Mouse (Mus musculus) liver, adult 2 months (tissue): ENCODE measurements around the gene Smim17. TPM values are rescaled to one million over a fixed set of nuclear protein-coding genes. Genes with fewer than 3 reads are reported as not detected.
"Not testable (repeated sequence)": the region's sequence is repeated elsewhere in the genome, so short reads cannot be mapped to it uniquely, and the experiment has no call there.

ENCODE experiments used
- DNase-seq: peaks from one replicate; pipeline ENCODE4 v3.0.0-alpha.2; 2011; ENCODE audit warnings: low read depth, low spot score; ENCODE audit errors: extremely low read depth
- H3K27ac ChIP-seq: fragments of 200-500 bp; replicated peaks from 2 replicates; pipeline ENCODE4 v1.5.1; 2012; ENCODE audit warnings: low read depth, mild to moderate bottlenecking, control low read depth, inconsistent platforms, low read length; ENCODE audit not compliant: insufficient read depth
- H3K27me3 ChIP-seq: fragments of 200-500 bp; 2 replicates; pipeline ENCODE4 v1.6.1; 2012; ENCODE audit warnings: mild to moderate bottlenecking, moderate library complexity, low read length, inconsistent platforms; ENCODE audit not compliant: control insufficient read depth, insufficient read depth
- H3K36me3 ChIP-seq: fragments of 200-500 bp; 2 replicates; pipeline ENCODE4 v1.6.1; 2012; ENCODE audit warnings: low read length, inconsistent platforms; ENCODE audit not compliant: control insufficient read depth, insufficient read depth
- H3K4me1 ChIP-seq: fragments of 200-500 bp; 2 replicates; pipeline ENCODE4 v1.6.1; 2011; ENCODE audit warnings: low read length; ENCODE audit not compliant: control insufficient read depth, insufficient read depth
- H3K4me3 ChIP-seq: fragments of 200-500 bp; 2 replicates; pipeline ENCODE4 v1.5.1; 2011; ENCODE audit warnings: low read depth, mild to moderate bottlenecking, control low read depth, low read length, moderate library complexity; ENCODE audit not compliant: insufficient read depth
- H3K79me2 ChIP-seq: fragments of 200-500 bp; 2 replicates; pipeline ENCODE4 v1.6.1; 2012; ENCODE audit warnings: inconsistent platforms, mild to moderate bottlenecking, low read length, moderate library complexity; ENCODE audit not compliant: control insufficient read depth, insufficient read depth
- H3K9ac ChIP-seq: fragments of 200-500 bp; 2 replicates; pipeline ENCODE4 v1.6.1; 2012; ENCODE audit warnings: low read depth, mild to moderate bottlenecking, control low read depth, inconsistent platforms, low read length
- CTCF ChIP-seq: fragments of 200-500 bp; IDR thresholded peaks from 2 replicates; pipeline ENCODE4 v1.5.1; 2011; ENCODE audit warnings: low read depth, low read length, control low read depth
- POLR2A ChIP-seq: fragments of 200-500 bp; IDR thresholded peaks from 2 replicates; pipeline ENCODE4 v1.6.1; 2011; ENCODE audit warnings: low read length, control low read depth; ENCODE audit not compliant: insufficient read depth; ENCODE audit errors: extremely low read depth
- WGBS: fragments of 180-500 bp; shearing (Covaris S2); methylation state at CpG from one replicate; pipeline ENCODE4 v1.1.7; 2018; 5-methylcytosine and 5-hydroxymethylcytosine counted together
- polyA plus RNA-seq: library from polyadenylated mRNA; depleted of rRNA; stranded (reverse); fragments of >200 nt; gene quantifications from 2 replicates; pipeline ENCODE4 v1.2.3, GENCODE M21; 2012
- total RNA-seq: library from RNA; depleted of rRNA; stranded (reverse); fragments of >200 nt; gene quantifications from 2 replicates; pipeline ENCODE4 v1.2.3, GENCODE M21; 2014

Smim17 gene
- total and polyA plus RNA-seq, 2 experiments: not detected

- WGBS: under 1% methylated on average over 38 of the region's 38 CpGs
- Histone ChIP-seq H3K4me1 (peaks cover 7% of the 10 kb centered on the region), H3K79me2 (no peaks in the 10 kb centered on the region), H3K27ac (peak overlapping the region; percentile 76; the same call in 1 of the 2 replicates), H3K9ac (peak overlapping the region; percentile 24), H3K36me3 (no peaks in the 10 kb centered on the region), H3K4me3 (peak overlapping the region; percentile 75), H3K27me3 (no peaks in the 10 kb centered on the region)
- peak; percentile 97 for DNase-seq
- no peak for TF ChIP-seq CTCF
- 0 out of 2 replicates have a peak, but pooled peaks have one; percentile 6 for TF ChIP-seq POLR2A
Measured at GRCm38 (mm10) chr7:6362268-6363046, 36.1 kb upstream of the Smim17 start.

DNA sequence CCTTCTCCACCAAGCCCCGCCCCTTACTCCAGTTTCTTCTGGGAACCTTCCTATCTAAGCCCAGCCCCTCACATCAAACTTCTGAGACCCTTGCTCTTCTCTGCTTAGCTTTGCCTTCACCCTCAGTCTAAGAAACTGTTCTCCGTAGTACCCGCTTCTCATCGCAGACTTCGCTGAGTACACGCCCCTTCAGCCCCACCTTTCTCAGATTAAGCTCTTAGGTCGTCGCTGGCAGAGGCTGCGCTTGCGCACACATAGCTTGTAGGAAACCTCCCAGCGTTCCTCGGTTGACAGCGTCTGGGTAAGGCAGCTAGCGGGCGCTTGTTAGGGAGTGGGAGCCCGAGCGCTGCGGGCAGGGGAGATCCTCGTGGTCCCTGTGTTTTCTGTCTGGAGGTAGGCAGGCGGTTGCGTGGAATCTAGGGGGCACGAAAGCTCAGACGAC is 35.4 kb upstream of the Smim17 start, which contains the start of gene Zfp78:
Zfp78 (plus strand) TSS at position 234 of the 442 bp plus-strand sequence.
- Histone ChIP-seq H3K4me1 (peaks cover 7% of the 10 kb centered on the region), H3K9ac (peak within 1 kb of the TSS; percentile 80), H3K79me2 (no peaks in the 10 kb centered on the region), H3K27ac (peak within 1 kb of the TSS; percentile 76), H3K27me3 (no peaks in the 10 kb centered on the region), H3K36me3 (no peaks in the 10 kb centered on the region), H3K4me3 (peak within 1 kb of the TSS; percentile 75)
- WGBS: under 1% methylated on average over 23 of the region's 23 CpGs
- DNase-seq: peak; percentile 91
- peak; percentile 21 for TF ChIP-seq CTCF
- TF ChIP-seq POLR2A: 0 out of 2 replicates have a peak, but pooled peaks have one; percentile 64

GRCm38 (mm10) chr7:6364761-6365160 is 33.8 kb upstream of the Smim17 start:
- Histone ChIP-seq H3K79me2 (no peaks in the 10 kb centered on the region), H3K27me3 (no peaks in the 10 kb centered on the region), H3K4me3 (no peak overlapping the region), H3K36me3 (no peaks in the 10 kb centered on the region), H3K9ac (no peak overlapping the region), H3K4me1 (peaks cover 7% of the 10 kb centered on the region), H3K27ac (no peak overlapping the region)
- DNase-seq: no peak
- TF ChIP-seq CTCF (no peak), POLR2A (no peak)
- WGBS: 82% methylated on average over 1 of the region's 1 CpGs

- TF ChIP-seq POLR2A (no peak), CTCF (no peak)
- H3K4me3 ChIP-seq: no peak overlapping the region
- peaks cover 7% of the 10 kb centered on the region for H3K4me1 ChIP-seq
- no peak overlapping the region for H3K27ac ChIP-seq
- H3K36me3 ChIP-seq: peaks cover 4% of the 10 kb centered on the region
- no peaks in the 10 kb centered on the region for H3K79me2 ChIP-seq
- H3K9ac ChIP-seq: no peak overlapping the region
- DNase-seq: no peak
- 92% methylated on average over 5 of the region's 5 CpGs for WGBS
- H3K27me3 ChIP-seq: no peaks in the 10 kb centered on the region
Measured at GRCm38 (mm10) chr7:6367185-6367584, 31.3 kb upstream of the Smim17 start.

GRCm38 (mm10) chr7:6368146-6368545 is 30.4 kb upstream of the Smim17 start:
- peaks cover 13% of the 10 kb centered on the region for H3K36me3 ChIP-seq
- H3K79me2 ChIP-seq, H3K4me1 ChIP-seq, DNase-seq, H3K9ac ChIP-seq, H3K27me3 ChIP-seq, H3K4me3 ChIP-seq, H3K27ac ChIP-seq: not testable (repeated sequence)
- 94% methylated on average over 5 of the region's 5 CpGs for WGBS

- TF ChIP-seq POLR2A: no peak
- no peak for TF ChIP-seq CTCF
- 84% methylated on average over 3 of the region's 3 CpGs for WGBS
- H3K79me2 ChIP-seq: no peaks in the 10 kb centered on the region
Measured at GRCm38 (mm10) chr7:6369460-6369859, 29.1 kb upstream of the Smim17 start.

More at GRCm38 (mm10) chr7:6369460-6369859, 29.1 kb upstream of the Smim17 start:
- Histone ChIP-seq H3K4me3 (no peak overlapping the region), H3K27ac (no peak overlapping the region), H3K36me3 (peaks cover 19% of the 10 kb centered on the region), H3K4me1 (no peaks in the 10 kb centered on the region), H3K27me3 (no peaks in the 10 kb centered on the region), H3K9ac (no peak overlapping the region)
- DNase-seq: no peak
